Mouse (Mus musculus): ENCODE data around the gene Antxr1. TPM values are rescaled to one million over a fixed set of nuclear protein-coding genes. Genes with fewer than 3 reads are reported as not detected.
A peak's percentile ranks its signal among the peaks of the same experiment; 100 is the strongest.
"Not testable (repeated sequence)": the region's sequence is repeated elsewhere in the genome, so short reads cannot be mapped to it uniquely, and the experiment has no call there.

Antxr1 gene
- polyA plus RNA-seq, 1 experiment from 2014 or later = 2.8 TPM

- DNase-seq (ENCODE audit: low spot score) = no peak
- Histone ChIP-seq H3K27me3 (ENCODE audit: insufficient read depth, poor library complexity, severe bottlenecking) (no peaks in the 10 kb centered on the region), H3K4me1 (replicated peaks) (peaks cover 41% of the 10 kb centered on the region), H3K27ac (0 out of 2 replicates have a peak overlapping the region, but pooled peaks have one; percentile 17), H3K36me3 (no peaks in the 10 kb centered on the region), H3K4me3 (no peak overlapping the region), H3K9me3 (no peaks in the 10 kb centered on the region)
- WGBS = 57% methylated on average over 7 of the region's 7 CpGs
Observed at GRCm38 (mm10) chr6:87099671-87100296, 235.8 kb downstream of the Antxr1 start.

GRCm38 (mm10) chr6:87099261-87099660 lies 236.4 kb downstream of the Antxr1 start:
- H3K9me3 ChIP-seq = no peaks in the 10 kb centered on the region
- no peaks in the 10 kb centered on the region for H3K27me3 ChIP-seq (ENCODE audit: insufficient read depth, poor library complexity, severe bottlenecking)
- H3K4me3 ChIP-seq = no peak overlapping the region
- no peaks in the 10 kb centered on the region for H3K36me3 ChIP-seq
- 18% methylated on average over 3 of the region's 3 CpGs for WGBS
- peaks cover 41% of the 10 kb centered on the region for H3K4me1 ChIP-seq (replicated peaks)
- peak; percentile 41 for DNase-seq (ENCODE audit: low spot score)
- H3K27ac ChIP-seq = peak overlapping the region; percentile 31

- DNase-seq (ENCODE audit: low spot score); H3K9me3 ChIP-seq; H3K27me3 ChIP-seq (ENCODE audit: insufficient read depth, poor library complexity, severe bottlenecking); H3K4me1 ChIP-seq (replicated peaks); H3K4me3 ChIP-seq; H3K27ac ChIP-seq: not testable (repeated sequence)
- peaks cover 21% of the 10 kb centered on the region for H3K36me3 ChIP-seq
- 95% methylated on average over 8 of the region's 8 CpGs for WGBS
Observed at GRCm38 (mm10) chr6:87093631-87094030, 242.0 kb downstream of the Antxr1 start.

- no peak for DNase-seq (ENCODE audit: low spot score)
- H3K4me3 ChIP-seq = no peak overlapping the region
- no peaks in the 10 kb centered on the region for H3K9me3 ChIP-seq
- H3K27ac ChIP-seq = no peak overlapping the region
- H3K4me1 ChIP-seq (replicated peaks) = no peaks in the 10 kb centered on the region
- 90% methylated on average over 5 of the region's 5 CpGs for WGBS
- no peaks in the 10 kb centered on the region for H3K27me3 ChIP-seq (ENCODE audit: insufficient read depth, poor library complexity, severe bottlenecking)
- H3K36me3 ChIP-seq = peaks cover 30% of the 10 kb centered on the region
Observed at GRCm38 (mm10) chr6:87092476-87092875, 243.1 kb downstream of the Antxr1 start.

GRCm38 (mm10) chr6:87090877-87091276 lies 244.7 kb downstream of the Antxr1 start:
- WGBS = 91% methylated on average over 3 of the region's 3 CpGs

GRCm38 (mm10) chr6:87088356-87088755 lies 247.3 kb downstream of the Antxr1 start:
- WGBS = 92% methylated on average over 5 of the region's 5 CpGs
- Histone ChIP-seq H3K4me1 (replicated peaks) (no peaks in the 10 kb centered on the region), H3K36me3 (peaks cover 70% of the 10 kb centered on the region), H3K27ac (no peak overlapping the region), H3K9me3 (no peaks in the 10 kb centered on the region), H3K27me3 (ENCODE audit: insufficient read depth, poor library complexity, severe bottlenecking) (no peaks in the 10 kb centered on the region), H3K4me3 (no peak overlapping the region)
- DNase-seq (ENCODE audit: low spot score) = no peak

More at GRCm38 (mm10) chr6:87090877-87091276, 244.7 kb downstream of the Antxr1 start:
- Histone ChIP-seq H3K27me3 (ENCODE audit: insufficient read depth, poor library complexity, severe bottlenecking) (no peaks in the 10 kb centered on the region), H3K36me3 (peaks cover 44% of the 10 kb centered on the region), H3K4me1 (replicated peaks) (no peaks in the 10 kb centered on the region), H3K4me3 (no peak overlapping the region), H3K27ac (no peak overlapping the region), H3K9me3 (no peaks in the 10 kb centered on the region)
- no peak for DNase-seq (ENCODE audit: low spot score)

- H3K4me1 ChIP-seq (replicated peaks) = no peaks in the 10 kb centered on the region
- no peak for DNase-seq (ENCODE audit: low spot score)
Observed at GRCm38 (mm10) chr6:87085026-87085425, 250.6 kb downstream of the Antxr1 start.

More at GRCm38 (mm10) chr6:87085026-87085425, 250.6 kb downstream of the Antxr1 start:
- H3K9me3 ChIP-seq = no peaks in the 10 kb centered on the region
- 91% methylated on average over 6 of the region's 6 CpGs for WGBS
- H3K36me3 ChIP-seq = peaks cover 93% of the 10 kb centered on the region
- H3K27ac ChIP-seq = no peak overlapping the region
- no peak overlapping the region for H3K4me3 ChIP-seq
- H3K27me3 ChIP-seq (ENCODE audit: insufficient read depth, poor library complexity, severe bottlenecking) = no peaks in the 10 kb centered on the region

Other genes with a start within 250 kb of the Antxr1 start
- gene D6Ertd527e, start 231.1 kb downstream of the Antxr1 start, polyA plus RNA-seq (2016; fragmentation: Nextera tagmentation; extraction: Ambion mirVana) = 0.07 and 0.25 TPM in 2 replicates
- not detected in 2 replicates for gene Gkn1, start 15.1 kb upstream of the Antxr1 start, polyA plus RNA-seq (2016; fragmentation: Nextera tagmentation; extraction: Ambion mirVana)
- gene Gkn2, start 37.5 kb upstream of the Antxr1 start, polyA plus RNA-seq (2016; fragmentation: Nextera tagmentation; extraction: Ambion mirVana) = not detected in 2 replicates
- gene Gkn3, start 53.1 kb upstream of the Antxr1 start, polyA plus RNA-seq (2016; fragmentation: Nextera tagmentation; extraction: Ambion mirVana) = not detected in 2 replicates
- gene Bmp10, start 93.2 kb upstream of the Antxr1 start, polyA plus RNA-seq (2016; fragmentation: Nextera tagmentation; extraction: Ambion mirVana) = not detected in 2 replicates
- 2.3 and 3.6 TPM in 2 replicates for gene Arhgap25, start 197.4 kb upstream of the Antxr1 start, polyA plus RNA-seq (2016; fragmentation: Nextera tagmentation; extraction: Ambion mirVana)

Measured in hindbrain, embryonic 10.5 days (tissue).